Mouse (Mus musculus) embryonic facial prominence, embryonic 15.5 days (tissue): ENCODE measurements around the gene Mpl. TPM values are rescaled to one million over a fixed set of nuclear protein-coding genes. Genes with fewer than 3 reads are reported as not detected.

Experiments
- ATAC-seq: fragments of 200-750 bp; cut with Nextera tagmentation; 2 replicates; pipeline ENCODE4 v1.8.0; 2017; ENCODE audit warnings: low read depth, moderate TSS enrichment; ENCODE audit not compliant: insufficient number of reproducible peaks, low FRiP score, low TSS enrichment
- H3K27ac ChIP-seq: fragments of 300-500 bp; sonication (generic); replicated peaks from 2 replicates; pipeline ENCODE4 v1.5.1; 2015; ENCODE audit warnings: mild to moderate bottlenecking, inconsistent platforms
- H3K27me3 ChIP-seq: fragments of 300-500 bp; sonication (generic); 2 replicates; pipeline ENCODE4 v1.6.1; 2015; ENCODE audit warnings: inconsistent platforms
- H3K36me3 ChIP-seq: fragments of 300-500 bp; sonication (generic); 2 replicates; pipeline ENCODE4 v1.6.1; 2015; ENCODE audit warnings: mild to moderate bottlenecking, inconsistent platforms
- H3K4me1 ChIP-seq: fragments of 300-500 bp; sonication (generic); 2 replicates; pipeline ENCODE4 v1.6.1; 2015; ENCODE audit warnings: inconsistent platforms
- H3K4me2 ChIP-seq: fragments of 300-500 bp; sonication (generic); replicated peaks from 2 replicates; pipeline ENCODE4 v1.6.1; 2015; ENCODE audit warnings: mild to moderate bottlenecking, inconsistent platforms
- H3K4me3 ChIP-seq: fragments of 300-500 bp; sonication (generic); replicated peaks from 2 replicates; pipeline ENCODE4 v1.5.1; 2015; ENCODE audit warnings: mild to moderate bottlenecking, inconsistent platforms
- H3K9ac ChIP-seq: fragments of 300-500 bp; sonication (generic); 2 replicates; pipeline ENCODE4 v1.6.1; 2015; ENCODE audit warnings: inconsistent platforms
- H3K9me3 ChIP-seq: fragments of 300-500 bp; sonication (generic); replicated peaks from 2 replicates; pipeline ENCODE4 v1.6.1; 2016; ENCODE audit warnings: inconsistent platforms
- WGBS: fragments of 180-500 bp; shearing (Covaris S2); methylation state at CpG from one replicate; pipeline ENCODE4 v1.1.7; 2015; 5-methylcytosine and 5-hydroxymethylcytosine counted together
- polyA plus RNA-seq: library from polyadenylated mRNA; unstranded; fragments of >200 nt; fragmentation: Nextera tagmentation; extraction: Ambion mirVana; gene quantifications from 2 replicates; pipeline ENCODE4 v1.2.1, GENCODE M21; 2015

The Mpl gene
- polyA plus RNA-seq, 1 experiment from 2014 or later, result 0.25 TPM

DNA sequence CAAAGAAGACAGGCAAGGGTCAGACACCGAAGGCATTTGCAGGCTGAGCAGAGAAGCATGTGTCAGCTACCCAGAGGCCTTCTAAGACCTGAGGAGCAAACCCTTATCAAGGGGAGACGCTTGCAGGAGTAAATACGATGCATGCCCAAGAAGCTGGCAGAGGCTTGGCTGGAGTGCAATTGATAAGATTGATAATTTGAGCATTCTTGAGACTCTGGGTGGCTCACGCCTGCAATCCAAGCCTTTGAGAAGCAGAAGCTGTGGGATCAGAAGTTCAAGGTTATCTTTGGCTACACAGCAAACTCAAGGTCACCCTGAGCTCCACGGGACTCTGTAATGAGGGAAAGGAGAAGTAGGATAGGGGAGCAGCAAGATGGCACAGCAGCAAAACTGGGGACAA is 55.4 kb downstream of the Mpl start:
- WGBS, result 96% methylated on average over 5 of the region's 5 CpGs
- Histone ChIP-seq H3K4me2 (no peak overlapping the region), H3K4me1 (no peaks in the 10 kb centered on the region), H3K36me3 (peaks cover 68% of the 10 kb centered on the region), H3K27ac (no peak overlapping the region), H3K9me3 (no peaks in the 10 kb centered on the region), H3K9ac (no peak overlapping the region), H3K4me3 (no peak overlapping the region), H3K27me3 (no peaks in the 10 kb centered on the region)
- no peak for ATAC-seq

DNA sequence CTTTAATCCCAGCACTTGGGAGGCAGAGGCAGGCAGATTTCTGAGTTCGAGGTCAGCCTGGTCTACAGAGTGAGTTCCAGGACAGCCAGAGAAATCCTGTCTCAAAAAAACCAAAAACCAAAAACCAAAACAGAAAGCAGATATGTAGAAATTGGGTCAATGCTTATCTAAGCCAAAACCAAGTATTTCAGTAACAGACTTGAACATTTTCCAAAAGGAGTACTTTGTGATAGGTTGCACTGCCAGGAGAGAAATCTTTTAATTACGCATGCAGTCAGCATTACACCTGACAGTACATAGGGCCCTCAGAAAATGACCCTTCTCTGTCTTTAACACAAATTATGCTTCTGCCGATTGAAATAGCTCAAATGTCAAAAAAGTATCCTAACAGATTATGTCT is 55.9 kb downstream of the Mpl start:
- 92% methylated on average over 3 of the region's 3 CpGs for WGBS

DNA sequence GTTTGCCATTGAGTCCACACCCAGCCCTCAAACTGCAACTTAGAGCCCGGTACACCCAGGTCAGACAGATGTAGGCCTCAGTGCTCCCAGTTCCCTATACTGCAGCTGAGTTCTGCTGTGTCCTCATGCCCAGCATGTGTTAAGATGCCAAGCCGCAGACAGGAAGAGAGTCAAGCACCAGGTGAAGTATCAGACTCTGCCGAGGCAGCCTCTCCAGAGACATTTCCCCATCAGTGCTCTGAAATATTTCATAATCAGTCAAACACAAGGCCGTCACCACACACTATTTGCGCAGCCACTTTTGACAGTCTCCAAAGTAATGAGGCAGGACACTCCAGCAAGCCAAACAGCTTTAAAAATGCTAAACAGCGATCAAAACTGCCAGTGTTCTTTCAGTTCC is 58.9 kb downstream of the Mpl start:
- WGBS, result 92% methylated on average over 6 of the region's 6 CpGs
- Histone ChIP-seq H3K27ac (no peak overlapping the region), H3K36me3 (peaks cover 87% of the 10 kb centered on the region), H3K4me3 (no peak overlapping the region), H3K27me3 (no peaks in the 10 kb centered on the region), H3K4me2 (no peak overlapping the region), H3K4me1 (no peaks in the 10 kb centered on the region), H3K9me3 (no peaks in the 10 kb centered on the region), H3K9ac (no peak overlapping the region)
- no peak for ATAC-seq

More for the DNA sequence above, 55.9 kb downstream of the Mpl start:
- Histone ChIP-seq H3K27ac (no peak overlapping the region), H3K27me3 (no peaks in the 10 kb centered on the region), H3K9me3 (no peaks in the 10 kb centered on the region), H3K4me1 (no peaks in the 10 kb centered on the region), H3K36me3 (peaks cover 73% of the 10 kb centered on the region), H3K4me3 (no peak overlapping the region), H3K4me2 (no peak overlapping the region), H3K9ac (no peak overlapping the region)
- no peak for ATAC-seq

DNA sequence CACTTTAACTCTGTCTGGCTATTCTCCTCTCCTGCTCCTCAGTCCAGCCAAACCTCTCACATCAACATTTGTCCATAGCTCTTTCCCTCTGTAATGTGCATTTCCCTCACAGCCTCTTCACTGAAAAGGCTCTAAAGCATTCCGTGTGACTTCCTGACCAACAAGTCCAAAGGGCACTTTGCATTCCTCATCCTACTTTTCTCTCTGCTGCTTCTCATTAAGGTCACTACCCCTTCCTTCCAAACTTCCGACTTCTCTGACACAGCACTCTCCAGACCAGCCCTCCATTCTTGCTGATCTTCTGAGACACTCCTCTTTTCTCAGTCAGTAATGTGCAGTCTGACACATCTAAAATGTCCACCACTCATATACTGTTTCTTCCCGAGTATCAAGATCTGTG is 60.9 kb downstream of the Mpl start:
- Histone ChIP-seq H3K4me1 (no peaks in the 10 kb centered on the region), H3K36me3 (peaks cover 87% of the 10 kb centered on the region), H3K9me3 (no peaks in the 10 kb centered on the region), H3K4me2 (no peak overlapping the region), H3K4me3 (no peak overlapping the region), H3K27ac (no peak overlapping the region), H3K9ac (no peak overlapping the region), H3K27me3 (no peaks in the 10 kb centered on the region)
- 70% methylated on average over 3 of the region's 3 CpGs for WGBS
- no peak for ATAC-seq

DNA sequence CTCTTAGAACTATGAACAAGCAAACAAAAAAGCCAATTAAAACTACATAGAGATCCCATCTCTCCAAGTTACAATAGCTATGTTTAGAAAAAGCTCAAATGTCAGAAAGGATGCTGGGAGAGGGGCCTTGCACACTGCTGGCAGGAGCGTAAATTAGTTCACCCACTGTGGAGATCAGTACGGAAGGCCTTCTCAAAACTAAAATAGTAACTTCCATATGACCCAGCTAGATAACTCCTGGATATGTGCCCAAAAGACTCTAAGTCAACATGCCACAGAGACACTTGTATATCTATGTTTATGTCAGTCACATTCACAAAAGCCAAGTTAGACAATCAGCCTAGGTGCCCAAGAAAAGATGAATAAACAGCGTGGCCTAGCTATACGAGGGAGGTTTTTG is 62.0 kb downstream of the Mpl start:
- Histone ChIP-seq H3K9me3 (no peaks in the 10 kb centered on the region), H3K27ac (no peak overlapping the region), H3K4me1 (no peaks in the 10 kb centered on the region), H3K36me3 (peaks cover 92% of the 10 kb centered on the region), H3K4me2 (no peak overlapping the region), H3K27me3 (no peaks in the 10 kb centered on the region), H3K4me3 (no peak overlapping the region), H3K9ac (no peak overlapping the region)
- ATAC-seq, result no peak
- WGBS, result 92% methylated on average over 4 of the region's 4 CpGs

DNA sequence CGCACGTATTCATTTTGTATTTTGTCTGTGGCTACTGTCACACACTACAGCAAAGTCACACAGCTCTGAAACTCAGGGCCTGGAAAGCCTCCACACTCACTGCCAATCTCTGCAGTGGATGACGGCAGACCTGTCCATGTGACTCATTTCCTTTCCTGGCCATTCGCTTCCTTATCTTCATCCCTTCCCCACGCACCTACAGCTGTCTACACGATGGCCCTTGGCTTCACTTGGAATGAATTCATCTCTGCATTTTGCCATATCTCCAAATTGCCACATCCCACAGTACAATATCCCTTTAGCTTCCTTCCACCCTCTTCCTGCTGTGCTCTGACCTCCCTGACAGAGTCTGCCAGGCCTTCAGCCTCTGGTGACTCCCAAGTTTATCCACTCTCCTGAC is 62.8 kb downstream of the Mpl start:
- H3K4me3 ChIP-seq, result no peak overlapping the region
- H3K27ac ChIP-seq, result no peak overlapping the region
- no peaks in the 10 kb centered on the region for H3K27me3 ChIP-seq
- no peaks in the 10 kb centered on the region for H3K9me3 ChIP-seq
- no peak overlapping the region for H3K4me2 ChIP-seq
- 91% methylated on average over 6 of the region's 6 CpGs for WGBS
- H3K36me3 ChIP-seq, result peaks cover 94% of the 10 kb centered on the region
- H3K9ac ChIP-seq, result no peak overlapping the region
- ATAC-seq, result no peak
- H3K4me1 ChIP-seq, result no peaks in the 10 kb centered on the region

Other genes starting within 250 kb of the Mpl start
- 89.3 and 90.7 TPM in 2 replicates for gene Ptprf, start 166.1 kb downstream of the Mpl start, polyA plus RNA-seq
- gene Szt2, start 48.2 kb downstream of the Mpl start, polyA plus RNA-seq, result 7.5 and 7.6 TPM in 2 replicates
- 102 and 106 TPM in 2 replicates for gene Med8, start 48.2 kb downstream of the Mpl start, polyA plus RNA-seq
- 160 and 179 TPM in 2 replicates for gene Elovl1, start 29.4 kb downstream of the Mpl start, polyA plus RNA-seq
- 178 and 183 TPM in 2 replicates for gene Cdc20, start 20.2 kb downstream of the Mpl start, polyA plus RNA-seq
- 25.6 and 27.1 TPM in 2 replicates for gene Tie1, start 32.5 kb upstream of the Mpl start, polyA plus RNA-seq
- 15.3 and 18.6 TPM in 2 replicates for gene 2610528J11Rik, start 69.5 kb upstream of the Mpl start, polyA plus RNA-seq
- 11.7 and 17.4 TPM in 2 replicates for gene Tmem125, start 86.5 kb upstream of the Mpl start, polyA plus RNA-seq
- 2.3 and 3.3 TPM in 2 replicates for gene Cfap57, start 163.3 kb upstream of the Mpl start, polyA plus RNA-seq
- 120 and 128 TPM in 2 replicates for gene Ebna1bp2, start 163.3 kb upstream of the Mpl start, polyA plus RNA-seq
- gene Olfr62, start 201.4 kb upstream of the Mpl start, polyA plus RNA-seq, result 0.17 and 0.18 TPM in 2 replicates
- 0.13 and 0.15 TPM in 2 replicates for gene Olfr1342, start 235.2 kb upstream of the Mpl start, polyA plus RNA-seq
- 0.07 and 0.17 TPM in 2 replicates for gene Olfr1341, start 246.0 kb upstream of the Mpl start, polyA plus RNA-seq